Mouse (Mus musculus) lung, adult 2 months (tissue): ENCODE measurements around the gene Slc35e1.

Experiments
- CTCF ChIP-seq: fragments of 200-500 bp; IDR thresholded peaks from 2 replicates; pipeline ENCODE4 v1.5.1; 2011; ENCODE audit warnings: mild to moderate bottlenecking, low read length, control low read depth; ENCODE audit not compliant: insufficient read depth
- POLR2A ChIP-seq: fragments of 200-500 bp; IDR thresholded peaks from 2 replicates; pipeline ENCODE4 v1.6.1; 2011; ENCODE audit warnings: low read depth, mild to moderate bottlenecking, control low read depth, low read length, borderline replicate concordance; ENCODE audit errors: extremely low read depth

GRCm38 (mm10) chr8:72469984-72470383, 22.4 kb downstream of the Slc35e1 start:
- no peak for TF ChIP-seq POLR2A
- TF ChIP-seq CTCF, result no peak
